8 mouse cellular contexts compared by ENCODE assay signal in the genomic region with DNA sequence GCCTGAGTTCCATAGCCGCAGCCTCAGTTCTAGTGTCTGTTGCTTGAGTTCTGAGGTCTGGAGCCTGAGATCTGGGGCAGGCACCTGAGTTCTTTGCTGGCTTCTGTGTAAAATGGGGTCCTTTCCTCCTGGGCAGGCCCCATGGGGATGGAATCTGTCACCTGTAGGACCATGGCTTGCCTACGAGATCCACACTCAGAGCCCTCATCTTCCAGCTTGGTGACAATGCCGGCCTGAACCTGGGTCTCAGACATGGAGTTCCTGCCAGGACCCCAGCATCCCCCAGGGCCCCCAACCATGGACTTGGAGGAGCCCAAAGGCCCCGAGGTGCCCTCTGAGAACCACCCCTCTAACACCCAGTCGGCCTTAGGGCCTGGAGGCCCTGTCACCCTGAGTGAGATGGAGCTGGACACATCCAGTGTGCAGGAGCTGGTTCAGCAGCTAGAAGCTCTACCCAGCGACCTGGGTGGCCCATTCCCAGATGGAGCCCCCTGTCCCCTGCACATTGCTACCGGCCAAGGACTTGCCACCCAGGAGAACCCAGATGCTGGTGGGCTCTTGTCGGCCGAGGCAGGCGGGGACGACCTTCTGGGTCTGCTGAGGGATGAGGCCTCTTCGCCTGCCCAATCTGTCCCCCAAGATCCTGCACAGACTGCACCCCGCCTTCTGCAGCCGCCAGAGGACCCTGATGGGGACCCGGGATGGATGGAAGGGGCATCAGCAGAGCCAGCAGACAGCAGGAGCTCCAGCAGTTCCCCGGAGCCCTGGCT. TPM values are rescaled to one million over a fixed set of nuclear protein-coding genes. Genes with fewer than 3 reads are reported as not detected.
A peak's percentile ranks its signal among the peaks of the same experiment; 100 is the strongest.
DNase-seq lines count a peak whose midpoint lies in the region; ATAC-seq and TF ChIP-seq lines count a peak whose summit lies in the region.

No protein-coding gene starts in this region.

- no peak for TF ChIP-seq POLR2A in small intestine, adult 2 months (IDR thresholded peaks at IDR 0.05; ENCODE audit: low read depth, low read length)

- peak overlapping the region; percentile 66 for H3K9ac ChIP-seq in limb, embryonic 12.5 days (replicated peaks)

- H3K4me1 ChIP-seq in megakaryocyte, embryonic 14.5 days, result peaks cover 48% of the 10 kb centered on the region
- peaks cover 16% of the 10 kb centered on the region for H3K4me1 ChIP-seq in limb, embryonic 12.5 days (replicated peaks)
- peaks cover 12% of the 10 kb centered on the region for H3K4me1 ChIP-seq in small intestine, adult 2 months (ENCODE audit: control insufficient read depth, insufficient read depth, insufficient read length, low read length)

- H3K4me3 ChIP-seq in megakaryocyte, embryonic 14.5 days (replicated peaks), result peak overlapping the region; percentile 95
- H3K4me3 ChIP-seq in limb, embryonic 12.5 days (replicated peaks), result peak overlapping the region; percentile 52
- peak overlapping the region; percentile 89 for H3K4me3 ChIP-seq in small intestine, adult 2 months (ENCODE audit: low read depth, low read length)

- peak; percentile 74 for DNase-seq in cerebellum, adult 11-12 months
- no peak for DNase-seq in ovary, adult 18-20 months (ENCODE audit: low spot score)
- no peak for DNase-seq in layer of hippocampus, adult 8-10 months (ENCODE audit: low spot score in 2 of 2)

- no peak overlapping the region for H3K27ac ChIP-seq in limb, embryonic 12.5 days
- peak overlapping the region; percentile 84 for H3K27ac ChIP-seq in small intestine, adult 2 months (ENCODE audit: insufficient read depth, low read depth, low read length)

- H3K27me3 ChIP-seq in megakaryocyte, embryonic 14.5 days (replicated peaks), result no peaks in the 10 kb centered on the region
- no peaks in the 10 kb centered on the region for H3K27me3 ChIP-seq in limb, embryonic 12.5 days
- H3K27me3 ChIP-seq in small intestine, adult 2 months (ENCODE audit: control insufficient read depth, insufficient read depth, low read length), result no peaks in the 10 kb centered on the region

- peaks cover 65% of the 10 kb centered on the region for H3K36me3 ChIP-seq in megakaryocyte, embryonic 14.5 days (replicated peaks; ENCODE audit: low read length)
- H3K36me3 ChIP-seq in limb, embryonic 12.5 days, result peaks cover 63% of the 10 kb centered on the region
- H3K36me3 ChIP-seq in small intestine, adult 2 months (ENCODE audit: control insufficient read depth, insufficient read depth, low read length), result peaks cover 35% of the 10 kb centered on the region

- ATAC-seq in cerebellum, adult (ENCODE audit: insufficient number of reproducible peaks, low FRiP score, low TSS enrichment), result no peak
- ATAC-seq in megakaryocyte, adult 5-6 weeks (ENCODE audit: poor library complexity, severe bottlenecking), result no peak
- ATAC-seq in limb, embryonic 12.5 days (ENCODE audit: insufficient number of reproducible peaks, insufficient read depth, low FRiP score, low TSS enrichment, low read depth), result no peak

- H3K4me2 ChIP-seq in limb, embryonic 12.5 days, result peak overlapping the region; percentile 76

- TF ChIP-seq CTCF in small intestine, adult 2 months (IDR thresholded peaks at IDR 0.05; ENCODE audit: extremely low read depth, insufficient read length, insufficient replicate concordance, low read depth, low read length), result no peak

- 82% methylated on average over 16 of the region's 16 CpGs for WGBS in limb, embryonic 12.5 days
- WGBS in small intestine, adult 2 months, result 65% methylated on average over 16 of the region's 16 CpGs

- H3K9me3 ChIP-seq in megakaryocyte, embryonic 14.5 days, result no peaks in the 10 kb centered on the region
- no peaks in the 10 kb centered on the region for H3K9me3 ChIP-seq in limb, embryonic 12.5 days

RNA-seq across cellular contexts. Expression of gene Apba3, which starts 2.1 kb away (rescaled TPM):
- polyA plus RNA-seq in megakaryocyte, embryonic 14.5 days (2012; ENCODE audit: insufficient read depth, low replicate concordance), result 93.1 and 154 TPM in 2 replicates
- total RNA-seq in megakaryocyte, adult 5-6 weeks (2015), result 16.4 and 20.2 TPM in 2 replicates
- 11.5 and 15.0 TPM in 2 replicates for total RNA-seq in megakaryocyte, adult 5-6 weeks (2017)
- 48.8 and 53.1 TPM in 2 replicates for polyA plus RNA-seq in limb, embryonic 12.5 days (2016; fragmentation: Nextera tagmentation; extraction: Ambion mirVana)
- polyA plus RNA-seq in small intestine, adult 2 months (2012; rRNA removed), result 100 and 207 TPM in 2 replicates
- 10 to 100 TPM; 32.0 to 45.0 (median 39.1) TPM for total RNA-seq in layer of hippocampus, adult 8-10 months (2022)

RNA-seq across cellular contexts. Expression of gene Mrpl54, which starts 2.1 kb away (rescaled TPM):
- 458 and 769 TPM in 2 replicates for polyA plus RNA-seq in megakaryocyte, embryonic 14.5 days (2012; ENCODE audit: insufficient read depth, low replicate concordance)
- 52.1 and 67.0 TPM in 2 replicates for total RNA-seq in megakaryocyte, adult 5-6 weeks (2015)
- total RNA-seq in megakaryocyte, adult 5-6 weeks (2017), result 97.4 and 154 TPM in 2 replicates
- polyA plus RNA-seq in limb, embryonic 12.5 days (2016; fragmentation: Nextera tagmentation; extraction: Ambion mirVana), result 207 and 217 TPM in 2 replicates
- 104 and 169 TPM in 2 replicates for polyA plus RNA-seq in small intestine, adult 2 months (2012; rRNA removed)
- total RNA-seq in layer of hippocampus, adult 8-10 months (2022), result 10 to 100 TPM; 32.5 to 49.5 (median 40.8) TPM

RNA-seq across cellular contexts. Expression of gene Matk, which starts 16.1 kb away (rescaled TPM):
- 6.2 and 21.4 TPM in 2 replicates for polyA plus RNA-seq in megakaryocyte, embryonic 14.5 days (2012; ENCODE audit: insufficient read depth, low replicate concordance)
- total RNA-seq in megakaryocyte, adult 5-6 weeks (2015), result 5.4 and 5.9 TPM in 2 replicates
- total RNA-seq in megakaryocyte, adult 5-6 weeks (2017), result 7.5 and 8.1 TPM in 2 replicates
- polyA plus RNA-seq in limb, embryonic 12.5 days (2016; fragmentation: Nextera tagmentation; extraction: Ambion mirVana), result 4.2 and 4.9 TPM in 2 replicates
- polyA plus RNA-seq in small intestine, adult 2 months (2012; rRNA removed), result 6.8 and 13.0 TPM in 2 replicates
- total RNA-seq in layer of hippocampus, adult 8-10 months (2022), result 100 to 1,000 TPM; 208 to 230 (median 216) TPM

RNA-seq across cellular contexts. Expression of gene Tjp3, which starts 22.6 kb away (rescaled TPM):
- 4.6 and 5.5 TPM in 2 replicates for polyA plus RNA-seq in megakaryocyte, embryonic 14.5 days (2012; ENCODE audit: insufficient read depth, low replicate concordance)
- 3.4 and 3.7 TPM in 2 replicates for total RNA-seq in megakaryocyte, adult 5-6 weeks (2015)
- total RNA-seq in megakaryocyte, adult 5-6 weeks (2017), result 5.0 and 6.5 TPM in 2 replicates
- 3.2 and 3.6 TPM in 2 replicates for polyA plus RNA-seq in limb, embryonic 12.5 days (2016; fragmentation: Nextera tagmentation; extraction: Ambion mirVana)
- polyA plus RNA-seq in small intestine, adult 2 months (2012; rRNA removed), result 124 and 239 TPM in 2 replicates
- 1 to 10 TPM in 2 of 4 experiments, under 1 TPM in 2; 0.73 to 1.2 (median 0.90) TPM for total RNA-seq in layer of hippocampus, adult 8-10 months (2022)

RNA-seq across cellular contexts. Expression of gene Pip5k1c, which starts 23.9 kb away (rescaled TPM):
- polyA plus RNA-seq in megakaryocyte, embryonic 14.5 days (2012; ENCODE audit: insufficient read depth, low replicate concordance), result 124 and 136 TPM in 2 replicates
- total RNA-seq in megakaryocyte, adult 5-6 weeks (2015), result 28.0 and 31.7 TPM in 2 replicates
- 40.4 and 46.1 TPM in 2 replicates for total RNA-seq in megakaryocyte, adult 5-6 weeks (2017)
- polyA plus RNA-seq in limb, embryonic 12.5 days (2016; fragmentation: Nextera tagmentation; extraction: Ambion mirVana), result 63.9 and 68.5 TPM in 2 replicates
- polyA plus RNA-seq in small intestine, adult 2 months (2012; rRNA removed), result 26.1 and 50.8 TPM in 2 replicates
- total RNA-seq in layer of hippocampus, adult 8-10 months (2022), result 100 to 1,000 TPM; 267 to 303 (median 296) TPM
